Mouse (Mus musculus) urinary bladder, adult 18-20 months (tissue): ENCODE results near the gene Mob1b.

Experiments
- DNase-seq, 2 experiments: peaks; one replicate each; pipeline ENCODE4 v3.0.0; 2022; ENCODE audit warnings: low spot score in 2 of 2, mixed read lengths in 2 of 2

The Mob1b gene

DNA sequence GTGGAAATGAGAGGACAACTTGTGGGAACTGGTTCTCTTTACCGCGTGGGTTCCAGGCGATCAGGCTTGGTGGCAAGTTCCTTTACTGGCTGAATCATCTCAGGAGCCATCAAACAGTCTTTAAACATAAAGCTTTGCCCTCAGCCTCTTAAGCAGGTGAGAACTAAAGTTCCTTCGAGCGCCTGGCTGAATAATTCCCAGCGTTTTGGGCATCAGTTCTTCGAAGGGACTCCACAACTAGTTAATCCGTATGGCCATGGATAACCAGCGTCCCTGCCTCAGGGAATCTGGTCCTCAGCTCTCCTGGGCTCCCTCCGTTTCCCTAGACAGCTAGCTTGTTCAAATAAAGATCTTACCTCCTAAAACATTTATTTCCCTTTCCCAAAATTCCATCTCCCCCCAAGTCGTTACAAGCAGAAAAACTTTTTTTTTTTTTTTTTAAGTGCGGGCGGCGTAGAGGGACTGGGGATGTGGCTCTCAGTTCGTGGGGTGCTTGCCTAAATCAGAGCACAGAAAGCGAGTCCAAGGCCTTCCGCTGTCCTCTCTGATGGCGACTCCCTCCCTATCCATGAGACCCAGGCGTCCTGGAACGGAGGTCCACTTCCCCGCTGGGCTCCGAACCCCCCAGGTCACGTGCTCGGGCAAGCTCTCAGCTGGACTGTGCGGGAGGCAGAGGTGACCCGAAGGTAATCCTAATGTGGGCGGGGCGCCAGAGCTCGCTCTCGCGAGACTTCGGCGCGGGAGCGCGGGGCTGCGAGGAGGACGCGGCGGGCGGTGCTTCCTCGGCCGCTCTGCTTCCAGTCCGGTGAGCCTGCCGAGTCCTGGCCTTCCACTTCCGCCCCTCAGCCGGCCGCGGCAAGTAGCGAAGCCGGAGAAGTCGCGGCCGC, at the start of gene Mob1b:
Mob1b (plus strand) TSS at position 740 of the 887 bp plus-strand sequence.
- DNase-seq, result peak; percentile 95 to 97

DNA sequence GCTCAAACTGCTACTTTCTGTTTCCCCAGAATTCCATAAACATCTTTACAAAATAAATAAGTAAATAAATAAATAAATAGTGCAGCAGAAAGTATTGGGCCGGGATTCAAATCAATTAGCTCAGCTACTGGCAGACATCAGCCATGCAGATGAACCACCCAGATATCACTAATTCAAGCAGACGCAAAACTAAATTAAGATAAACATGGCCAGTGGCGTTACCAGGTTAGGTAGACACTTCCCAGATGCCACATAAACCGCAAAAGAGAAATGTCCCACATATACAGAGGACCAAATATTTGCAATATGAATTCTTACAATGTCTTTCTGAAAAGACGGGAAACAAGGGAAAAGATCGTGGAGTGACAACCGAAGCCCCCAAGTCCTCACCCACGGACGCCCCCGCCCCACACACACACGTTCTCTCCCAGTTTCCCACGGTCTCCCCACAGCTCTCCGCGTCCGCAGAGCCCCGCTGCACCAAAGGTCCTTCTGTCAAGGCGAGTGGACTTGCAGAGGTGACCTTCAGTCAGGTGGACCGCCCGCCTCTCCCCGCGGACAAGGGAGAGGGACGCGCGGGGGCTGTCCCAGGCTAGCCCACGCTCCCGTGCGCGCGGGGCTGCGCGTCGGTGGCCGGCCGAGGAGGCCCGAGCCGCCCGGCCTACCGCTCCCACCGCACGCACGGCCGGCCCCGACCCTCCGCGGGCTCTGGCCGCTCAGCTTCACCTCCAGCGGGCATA, 45.8 kb upstream of the Mob1b start:
- peak in 1 of 2 experiments; percentile 20 for DNase-seq

DNA sequence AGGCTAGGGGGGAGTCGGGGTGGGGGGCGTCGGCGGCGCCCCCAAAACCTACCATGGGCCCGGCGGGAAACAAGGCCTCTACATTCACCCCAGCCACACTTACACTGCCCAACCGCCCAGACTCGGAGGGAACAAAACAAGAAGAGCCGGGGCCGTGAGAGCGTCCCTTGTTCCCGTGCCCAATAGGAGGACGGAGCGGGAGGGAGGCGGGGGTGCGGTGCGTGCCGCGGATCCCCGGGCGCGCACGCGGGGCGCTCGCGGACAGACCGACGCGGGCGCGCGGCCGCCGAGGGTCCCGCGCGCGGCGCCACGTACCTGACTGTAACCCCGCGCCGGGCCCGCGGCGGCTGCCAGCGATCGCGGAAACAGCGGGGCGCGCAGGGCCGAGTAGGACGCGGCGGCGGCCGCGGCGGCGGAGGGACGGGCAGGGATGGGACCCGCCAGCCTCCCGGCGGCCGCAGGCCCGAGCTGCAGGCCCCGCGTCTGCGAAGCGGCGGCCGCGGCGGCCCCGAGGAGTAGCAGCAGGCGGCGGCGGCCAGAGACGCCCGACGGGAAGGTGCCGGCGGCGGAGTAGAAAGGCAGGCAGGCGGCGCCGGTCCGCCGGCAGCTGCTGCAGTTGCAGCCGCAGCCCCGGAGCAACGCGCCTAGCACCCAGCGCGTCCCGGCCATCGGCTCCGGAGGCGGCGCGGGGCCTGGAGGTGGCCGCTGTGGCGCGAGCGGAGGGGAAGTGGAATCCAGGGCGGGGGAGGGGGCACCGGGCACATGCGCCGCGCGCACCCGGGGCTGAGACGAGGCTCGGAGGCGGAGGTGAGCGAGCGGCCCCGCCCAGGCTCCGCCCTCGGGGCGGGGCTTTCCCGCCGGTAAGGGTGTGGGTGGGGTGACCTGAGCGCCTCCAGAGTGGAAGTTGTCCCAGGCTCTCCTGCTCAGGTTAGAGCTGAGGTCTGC, 44.9 kb upstream of the Mob1b start, which contains the start of gene Grsf1:
Grsf1 (minus strand) TSS at position 729 of the 945 bp plus-strand sequence.
- DNase-seq, result peak; percentile 91

DNA sequence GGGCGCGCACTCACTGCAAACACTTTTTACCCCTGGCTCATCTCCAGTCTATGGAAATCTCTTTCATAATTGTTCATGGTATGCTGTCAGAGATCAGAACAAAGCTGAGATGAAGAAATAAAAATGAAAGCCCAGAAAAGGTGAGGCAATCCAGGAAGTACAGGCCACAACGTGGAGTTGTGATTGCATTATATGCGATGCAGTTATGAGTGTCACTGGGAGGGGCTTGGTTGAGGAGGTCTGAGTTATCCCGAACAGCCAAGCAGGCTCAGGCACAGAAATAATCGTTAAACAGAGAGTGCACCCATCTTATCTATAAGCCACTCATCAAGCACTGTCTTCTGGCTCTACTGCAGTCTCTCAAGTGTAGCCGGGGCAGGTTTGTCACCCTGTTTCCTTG, 41.7 kb upstream of the Mob1b start:
- no peak for DNase-seq

DNA sequence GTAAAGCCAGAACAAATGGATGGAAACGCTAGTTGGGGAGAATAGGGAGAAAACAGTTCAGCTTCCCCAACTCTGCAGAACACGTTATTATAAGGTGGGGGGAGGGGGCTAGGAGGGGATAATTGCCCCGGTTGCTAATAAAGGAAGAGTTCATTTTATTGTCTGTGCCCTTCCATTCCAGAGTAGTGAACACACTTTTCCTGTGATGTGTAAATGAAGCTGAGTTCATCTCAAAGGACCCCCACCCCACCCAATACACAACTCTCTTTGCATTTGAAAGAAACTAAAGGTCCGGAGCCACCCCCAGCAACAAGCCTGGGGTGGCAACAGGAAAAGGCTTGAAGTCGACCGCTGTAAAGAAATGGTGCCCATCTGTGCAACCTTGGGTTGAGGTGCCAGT, 41.3 kb upstream of the Mob1b start:
- no peak for DNase-seq

DNA sequence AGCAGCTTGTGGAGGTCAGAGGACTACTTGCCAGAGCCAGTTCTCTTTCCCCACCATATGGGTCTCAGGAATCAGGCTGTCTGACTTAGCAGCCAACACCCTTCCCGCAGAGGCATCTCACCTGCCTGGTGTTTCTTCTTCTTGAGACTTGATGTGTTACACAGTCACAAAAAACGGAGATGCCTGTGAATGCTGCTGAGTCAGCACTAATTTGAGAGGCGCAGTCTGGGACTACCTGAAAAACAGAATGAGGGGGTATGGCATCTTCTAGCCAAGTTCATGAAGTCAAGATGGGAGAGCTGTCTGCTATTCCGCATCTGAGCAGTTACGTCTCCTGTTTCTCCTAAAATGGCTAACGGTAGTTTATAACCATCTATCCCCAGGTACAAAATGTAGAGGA, 40.1 kb upstream of the Mob1b start:
- no peak for DNase-seq

DNA sequence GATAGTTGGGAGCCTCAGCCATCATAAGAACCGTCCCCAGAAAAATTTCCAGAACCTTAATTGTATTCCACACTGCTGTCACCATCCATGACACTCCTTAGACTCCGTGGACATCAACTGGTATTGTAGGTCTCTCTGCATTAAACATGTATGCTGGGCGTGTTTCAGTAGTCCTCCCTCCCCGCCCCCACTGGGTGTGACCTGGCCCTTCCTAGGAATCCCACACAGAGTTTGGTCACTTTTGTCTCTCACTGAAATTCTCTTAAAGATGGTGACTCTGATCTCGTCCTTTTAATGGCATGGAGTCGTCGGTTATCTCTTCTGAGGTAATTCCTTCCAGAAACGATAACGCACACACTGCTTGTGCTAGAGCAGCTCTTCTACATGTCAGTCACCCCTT, 36.9 kb upstream of the Mob1b start:
- no peak for DNase-seq

DNA sequence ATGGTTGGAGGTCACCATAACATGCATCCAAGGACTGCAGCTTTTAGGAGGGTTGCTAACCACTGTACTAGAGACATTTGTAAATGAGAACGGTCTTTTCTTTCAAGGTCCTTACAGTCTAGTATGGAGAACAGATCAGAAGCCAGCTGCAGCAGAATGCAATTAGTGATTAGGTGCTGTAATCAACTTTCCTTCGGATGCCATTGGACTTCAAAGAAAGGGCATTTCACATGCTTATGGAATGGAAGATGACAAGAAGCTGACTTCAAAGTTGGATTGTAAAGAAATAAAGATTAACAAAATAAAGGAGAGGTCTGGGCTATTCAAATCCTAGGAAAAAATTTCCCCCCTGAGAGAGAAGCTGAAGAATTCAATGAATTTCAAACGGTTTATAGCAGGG, 36.4 kb upstream of the Mob1b start:
- no peak for DNase-seq

DNA sequence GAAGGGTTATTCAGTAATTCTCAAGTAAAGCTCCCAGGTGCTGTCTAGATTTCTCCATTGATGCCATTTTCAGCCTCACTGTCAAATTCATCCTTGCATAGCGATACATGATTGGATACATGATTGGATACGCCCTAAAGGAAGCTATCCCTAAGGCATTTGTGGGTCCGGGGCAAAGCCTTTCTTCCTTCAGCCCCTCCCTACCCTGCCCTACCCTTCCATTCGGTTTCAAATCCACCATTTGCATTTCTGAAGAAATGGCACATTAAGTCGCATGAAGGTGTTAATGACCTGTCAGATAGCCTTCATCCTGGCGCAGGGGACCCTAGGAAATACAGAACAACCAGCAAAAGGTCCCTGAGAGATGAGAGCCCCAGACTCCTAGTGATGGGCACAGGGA, 35.3 kb upstream of the Mob1b start:
- no peak for DNase-seq

DNA sequence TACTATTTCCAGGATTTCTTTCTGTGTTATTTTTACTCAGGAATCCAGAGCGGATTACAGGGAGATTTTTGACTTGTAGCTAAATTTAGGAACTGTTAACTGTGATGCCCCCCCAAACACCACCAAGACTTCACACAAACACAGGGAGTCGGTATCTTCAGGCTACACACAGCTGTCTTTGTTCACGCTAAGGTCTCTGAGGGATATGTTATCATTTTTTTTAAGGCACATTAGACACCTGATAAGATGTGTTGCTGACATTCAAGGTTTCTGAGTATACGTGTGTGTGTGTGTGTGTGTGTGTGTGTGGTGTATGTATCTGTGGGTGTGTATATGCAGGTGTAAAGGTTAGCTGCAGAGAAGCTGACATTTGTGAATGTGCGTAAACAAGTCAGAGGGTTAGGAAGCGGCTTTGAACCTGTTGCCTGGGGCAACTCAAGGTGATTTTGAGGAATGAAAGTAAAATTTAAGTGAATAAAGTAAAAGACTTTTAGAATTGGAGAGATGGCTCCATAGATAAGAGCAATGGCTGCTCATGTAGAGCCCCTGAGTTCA, 34.8 kb upstream of the Mob1b start:
- no peak for DNase-seq

DNA sequence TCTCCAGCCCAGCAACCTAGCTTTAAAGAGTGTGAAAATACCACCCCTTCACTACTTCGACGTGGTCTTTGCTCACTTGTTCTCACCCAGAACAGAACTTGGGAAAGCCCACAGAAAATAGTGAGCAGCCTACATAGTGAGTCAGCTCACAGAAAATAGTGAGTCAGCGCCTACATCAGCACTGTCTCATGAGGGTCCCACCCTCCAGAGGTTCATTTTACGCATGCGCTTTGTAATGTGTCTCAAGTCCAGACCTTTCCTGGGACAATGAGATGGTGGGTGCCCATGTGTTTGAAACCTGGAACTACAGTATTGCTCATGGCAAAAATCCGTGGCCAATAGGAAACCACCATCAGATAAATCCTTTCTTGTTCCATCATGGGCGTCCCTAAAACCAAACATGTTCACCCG, 32.7 kb upstream of the Mob1b start:
- no peak for DNase-seq

DNA sequence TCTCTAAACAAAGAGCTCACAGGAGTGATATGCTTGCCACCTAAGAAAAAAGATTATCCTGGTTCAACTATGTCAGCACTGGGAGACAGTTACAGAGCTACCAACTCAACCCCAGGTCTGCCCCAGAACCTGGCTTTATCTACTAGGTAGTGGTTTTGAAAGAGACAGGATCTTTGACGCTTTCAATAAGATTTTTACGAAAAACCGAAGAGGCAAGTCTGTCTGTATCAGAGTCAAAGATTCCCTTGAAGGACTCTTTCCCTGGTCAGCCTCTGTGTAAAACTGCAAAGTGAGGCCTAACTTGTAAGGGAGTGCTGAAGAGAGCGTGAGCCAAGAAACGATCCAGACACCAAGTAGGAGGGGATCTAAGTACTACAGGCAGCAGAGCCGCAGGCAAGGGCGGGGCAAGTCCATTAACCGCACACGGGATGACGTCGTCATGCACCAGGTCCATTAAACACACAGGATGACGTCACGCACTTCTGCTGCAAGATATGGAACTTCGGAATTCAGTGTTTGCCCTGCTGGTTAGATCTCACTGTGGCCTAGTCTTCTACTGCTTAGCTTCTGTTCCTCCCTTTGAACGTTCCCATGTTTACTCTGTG, 32.0 kb upstream of the Mob1b start:
- DNase-seq, result no peak

DNA sequence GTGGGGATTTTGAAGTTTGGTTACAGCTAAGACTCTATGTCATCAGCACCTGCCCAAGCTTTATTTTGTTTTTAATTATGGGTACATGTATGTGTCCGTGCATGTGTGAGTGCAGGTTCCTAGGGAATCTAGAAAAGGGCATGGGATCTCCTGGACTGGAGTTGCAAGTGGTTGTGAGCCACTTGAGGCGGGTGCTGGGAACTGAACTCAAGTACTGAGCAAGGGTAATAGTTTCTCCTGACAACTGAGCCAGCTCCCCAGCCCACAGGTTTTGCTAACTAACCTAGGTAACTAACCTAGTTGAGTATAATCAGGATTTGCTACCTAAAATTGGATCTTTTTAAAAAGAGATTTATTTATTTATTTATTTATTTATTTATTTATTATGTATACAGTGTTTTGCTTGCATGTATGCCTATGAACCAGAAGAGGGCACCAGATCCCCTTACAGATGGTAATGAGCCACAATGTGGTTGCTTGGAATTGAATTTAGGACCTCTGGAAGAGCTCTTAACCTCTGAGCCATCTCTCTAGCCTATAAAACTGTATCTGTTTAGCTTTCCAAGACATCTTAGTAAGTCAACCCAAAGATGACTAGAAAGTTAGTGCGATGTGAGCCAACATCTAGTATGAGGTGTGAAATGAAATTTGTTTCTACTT, 31.2 kb upstream of the Mob1b start:
- no peak for DNase-seq

DNA sequence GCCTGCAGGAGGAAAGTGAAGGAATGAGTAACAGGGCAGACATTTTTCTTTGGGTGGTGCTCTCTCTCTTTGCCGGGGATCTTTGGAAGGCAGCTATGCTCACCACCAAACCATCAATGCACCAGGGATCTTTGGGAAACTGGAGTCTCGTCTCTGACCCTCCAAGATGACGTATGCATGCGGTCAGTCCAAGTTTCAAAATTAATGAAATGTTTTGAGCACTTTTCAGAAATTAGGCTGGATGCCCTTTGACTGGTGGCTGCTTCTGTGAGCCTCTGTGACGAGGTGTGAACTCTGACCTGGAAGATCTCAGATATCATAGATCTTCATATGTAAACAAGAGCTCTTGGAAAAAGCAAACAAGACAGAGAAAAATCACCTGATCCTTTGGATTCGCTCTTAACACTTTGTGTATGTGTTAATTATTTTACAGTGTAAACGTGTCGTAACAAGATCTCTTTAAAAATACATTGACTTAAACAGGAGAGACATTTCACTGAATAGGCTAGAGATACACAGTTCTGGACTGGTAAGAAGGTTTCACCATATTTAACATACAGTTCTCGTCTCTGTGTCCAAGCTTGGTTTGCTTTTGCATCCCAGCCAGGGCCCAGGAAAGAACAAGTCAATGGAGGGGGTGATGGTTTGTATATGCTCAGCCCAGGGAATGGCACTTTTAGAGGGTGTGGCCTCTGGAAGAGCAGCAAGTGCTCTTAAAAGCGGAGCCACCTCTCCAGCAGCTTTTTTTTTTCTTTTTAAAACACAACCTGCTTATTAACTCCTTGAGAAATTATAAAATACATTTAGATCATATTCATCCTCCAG, 29.8 kb upstream of the Mob1b start:
- DNase-seq, result no peak

DNA sequence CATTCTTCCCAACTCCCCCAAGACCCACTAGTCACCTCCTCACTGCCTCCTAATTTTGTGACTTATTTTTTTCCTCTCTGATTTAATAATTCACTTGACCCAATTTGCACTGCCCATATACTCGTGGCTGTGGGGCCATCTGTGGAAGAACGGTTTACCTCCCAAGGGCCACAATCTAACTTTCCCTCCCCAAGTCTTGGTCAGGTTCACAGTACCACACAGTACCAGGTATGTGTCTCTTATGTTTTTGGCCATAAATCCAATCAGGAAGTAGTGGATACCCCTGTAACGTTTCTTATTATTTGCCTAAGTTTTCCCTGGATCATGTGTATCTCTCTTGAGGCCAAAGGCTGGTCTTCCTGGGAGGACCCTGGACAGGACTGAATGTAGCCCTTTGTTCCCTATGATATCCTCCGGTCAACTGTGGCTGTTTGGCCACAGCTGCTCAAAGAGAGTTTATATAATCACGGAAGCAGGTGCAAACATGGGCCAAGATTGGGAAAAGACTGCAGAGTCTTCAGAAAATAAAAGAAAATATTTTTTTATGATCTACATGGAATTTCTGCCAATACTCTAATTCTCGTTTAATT, 29.1 kb upstream of the Mob1b start:
- no peak for DNase-seq

DNA sequence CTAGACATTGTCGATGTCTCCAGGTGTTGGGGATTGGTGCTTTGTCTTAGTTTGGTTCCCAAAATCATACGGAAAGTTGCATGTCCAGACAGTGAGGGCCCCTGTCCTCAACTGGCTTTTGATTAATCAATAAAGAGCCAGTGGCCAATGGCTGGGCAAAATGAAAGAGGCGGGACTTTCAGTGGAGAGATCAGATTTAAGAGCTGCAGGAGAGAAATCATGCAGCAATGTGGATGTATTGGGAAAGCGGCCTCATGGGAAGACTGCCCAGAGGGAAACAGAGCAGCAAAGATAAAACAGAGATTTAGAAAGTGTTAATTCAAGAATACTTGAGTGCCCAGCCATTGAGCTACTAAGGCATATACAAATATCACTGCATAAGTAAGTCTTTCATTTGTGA, 28.1 kb upstream of the Mob1b start:
- DNase-seq, result no peak

DNA sequence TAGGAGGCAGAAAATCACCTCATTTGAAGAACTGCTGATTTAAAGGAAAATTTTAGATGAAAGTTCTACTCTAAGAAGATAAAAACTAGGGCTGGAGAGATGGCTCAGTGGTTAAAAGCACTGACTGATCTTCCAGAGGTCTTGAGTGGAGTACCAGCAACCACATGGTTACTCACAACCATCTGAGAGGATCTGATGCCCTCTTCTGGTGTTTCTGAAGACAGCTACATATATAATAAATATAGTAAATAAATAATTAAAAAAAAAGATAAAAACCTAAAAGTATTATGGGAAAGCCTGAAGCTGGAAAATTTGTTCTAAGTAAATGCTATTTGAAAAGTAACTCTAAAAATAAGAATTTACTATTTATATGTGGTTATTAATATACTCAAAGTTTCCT, 27.6 kb upstream of the Mob1b start:
- no peak for DNase-seq

DNA sequence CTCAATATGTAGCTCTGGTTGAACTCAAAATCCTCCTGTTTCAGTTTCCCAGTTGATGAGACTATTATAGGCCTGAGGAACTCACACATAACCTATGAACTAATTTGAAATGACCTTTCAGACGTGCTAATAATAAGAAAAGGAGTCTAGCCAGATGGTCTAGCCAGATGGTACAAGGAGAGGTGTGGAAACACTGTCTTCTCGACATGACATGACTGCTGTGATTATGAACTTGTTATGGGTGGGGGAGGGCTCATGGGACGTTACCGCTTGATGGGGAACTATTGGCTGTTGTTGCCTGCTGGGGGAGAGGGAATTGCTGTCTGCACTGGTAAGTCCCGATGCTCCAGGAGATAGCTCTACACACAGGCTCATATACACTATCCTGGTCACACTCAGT, 23.4 kb upstream of the Mob1b start:
- no peak for DNase-seq

DNA sequence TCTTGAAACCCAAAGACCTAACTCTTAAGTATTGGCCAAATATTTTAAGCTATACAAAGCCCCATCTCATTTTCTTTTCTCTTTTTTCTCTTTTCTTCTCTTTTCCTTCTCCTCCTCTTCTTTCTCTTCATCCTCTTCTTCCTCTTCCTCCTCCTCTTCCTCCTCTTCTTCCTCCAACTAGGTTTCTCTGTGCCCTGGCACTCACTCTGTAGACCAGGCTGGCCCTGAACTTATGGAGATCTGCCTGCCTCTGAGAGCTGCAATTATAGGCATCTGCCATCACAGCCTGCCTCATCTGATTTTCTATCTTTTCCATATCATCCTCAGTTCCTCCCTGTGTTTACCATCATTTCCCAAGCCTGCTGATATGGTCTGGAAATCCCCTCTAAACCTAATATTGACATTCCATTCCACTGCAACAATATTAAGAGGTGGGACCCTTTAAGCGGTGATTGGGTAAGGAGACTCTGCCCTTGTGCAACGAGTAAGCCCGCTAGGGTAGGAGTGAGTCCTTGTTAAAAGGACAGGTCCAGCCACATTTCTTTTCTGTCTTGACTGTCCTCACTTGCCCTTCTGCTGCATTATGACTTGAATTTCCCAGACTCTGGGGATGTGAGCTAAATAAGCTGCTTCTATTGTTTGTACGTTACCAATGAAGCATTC, 21.3 kb upstream of the Mob1b start:
- no peak for DNase-seq
